Mouse (Mus musculus) liver, embryonic 13.5 days (tissue): ENCODE measurements around the gene Olfr1279. TPM values are rescaled to one million over a fixed set of nuclear protein-coding genes. Genes with fewer than 3 reads are reported as not detected.
"Not testable (repeated sequence)": the region's sequence is repeated elsewhere in the genome, so short reads cannot be mapped to it uniquely, and the experiment has no call there.

Source experiments
- ATAC-seq: fragments of 200-750 bp; cut with Nextera tagmentation; 2 replicates; pipeline ENCODE4 v1.8.0; 2017; ENCODE audit warnings: low read depth, mild to moderate bottlenecking, moderate number of reproducible peaks, moderate library complexity
- DNase-seq: peaks from one replicate; pipeline ENCODE4 v3.0.0; 2022
- H3K27ac ChIP-seq: fragments of 300-500 bp; sonication (generic); 2 replicates; pipeline ENCODE4 v1.5.1; 2015; ENCODE audit warnings: moderate library complexity, mild to moderate bottlenecking, inconsistent platforms
- H3K27me3 ChIP-seq: fragments of 300-500 bp; sonication (generic); 2 replicates; pipeline ENCODE4 v1.6.1; 2015; ENCODE audit warnings: mild to moderate bottlenecking, inconsistent platforms
- H3K36me3 ChIP-seq: fragments of 300-500 bp; sonication (generic); 2 replicates; pipeline ENCODE4 v1.6.1; 2015; ENCODE audit warnings: mild to moderate bottlenecking, inconsistent platforms
- H3K4me1 ChIP-seq: fragments of 300-500 bp; sonication (generic); replicated peaks from 2 replicates; pipeline ENCODE4 v1.6.1; 2015; ENCODE audit warnings: inconsistent platforms
- H3K4me2 ChIP-seq: fragments of 300-500 bp; sonication (generic); 2 replicates; pipeline ENCODE4 v1.6.1; 2015; ENCODE audit warnings: inconsistent platforms, mild to moderate bottlenecking, moderate library complexity
- H3K4me3 ChIP-seq: fragments of 300-500 bp; sonication (generic); replicated peaks from 2 replicates; pipeline ENCODE4 v1.5.1; 2015; ENCODE audit warnings: mild to moderate bottlenecking, inconsistent platforms
- H3K9ac ChIP-seq: fragments of 300-500 bp; sonication (generic); 2 replicates; pipeline ENCODE4 v1.6.1; 2015; ENCODE audit warnings: mild to moderate bottlenecking, inconsistent platforms
- H3K9me3 ChIP-seq: fragments of 300-500 bp; sonication (generic); replicated peaks from 2 replicates; pipeline ENCODE4 v1.6.1; 2016; ENCODE audit warnings: inconsistent platforms
- WGBS: fragments of 180-500 bp; shearing (Covaris S2); methylation state at CpG from one replicate; pipeline ENCODE4 v1.1.7; 2015; ENCODE audit not compliant: insufficient replicate concordance; 5-methylcytosine and 5-hydroxymethylcytosine counted together
- polyA plus RNA-seq: library from polyadenylated mRNA; unstranded; fragments of >200 nt; fragmentation: Nextera tagmentation; extraction: Ambion mirVana; gene quantifications from 2 replicates; pipeline ENCODE4 v1.2.1, GENCODE M21; 2015

Olfr1279 gene
- polyA plus RNA-seq: not detected in 2 replicates

DNA sequence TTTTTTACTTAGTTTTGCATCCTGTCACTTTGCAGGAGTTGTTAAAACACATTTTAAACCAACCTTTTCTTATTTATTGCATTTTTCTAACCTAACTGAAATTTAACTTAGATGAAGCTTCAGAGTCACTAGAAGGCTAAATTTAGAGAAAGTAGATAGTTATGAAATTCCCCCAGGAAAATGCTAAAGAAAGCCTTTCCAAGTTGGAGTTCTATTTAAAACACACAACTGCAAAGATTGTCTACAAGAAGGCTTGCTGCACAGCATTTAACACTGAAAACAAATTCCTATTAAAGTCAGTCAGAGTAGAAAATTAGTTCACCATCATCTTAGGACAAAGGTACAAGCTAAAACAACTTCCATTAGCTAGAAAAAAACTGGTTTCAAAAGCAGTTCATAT lies at the start of gene Olfr1279:
Olfr1279 (plus strand) TSS at position 262 of the 400 bp plus-strand sequence.
- H3K4me1 ChIP-seq: no peaks in the 10 kb centered on the region
- H3K9ac ChIP-seq: no peak within 1 kb of the TSS
- no peaks in the 10 kb centered on the region for H3K36me3 ChIP-seq
- no peaks in the 10 kb centered on the region for H3K27me3 ChIP-seq
- H3K4me3 ChIP-seq: no peak within 1 kb of the TSS
- H3K4me2 ChIP-seq: no peak within 1 kb of the TSS
- H3K27ac ChIP-seq: no peak within 1 kb of the TSS
- no peak for DNase-seq
- no peak for ATAC-seq
- H3K9me3 ChIP-seq: no peaks in the 10 kb centered on the region

DNA sequence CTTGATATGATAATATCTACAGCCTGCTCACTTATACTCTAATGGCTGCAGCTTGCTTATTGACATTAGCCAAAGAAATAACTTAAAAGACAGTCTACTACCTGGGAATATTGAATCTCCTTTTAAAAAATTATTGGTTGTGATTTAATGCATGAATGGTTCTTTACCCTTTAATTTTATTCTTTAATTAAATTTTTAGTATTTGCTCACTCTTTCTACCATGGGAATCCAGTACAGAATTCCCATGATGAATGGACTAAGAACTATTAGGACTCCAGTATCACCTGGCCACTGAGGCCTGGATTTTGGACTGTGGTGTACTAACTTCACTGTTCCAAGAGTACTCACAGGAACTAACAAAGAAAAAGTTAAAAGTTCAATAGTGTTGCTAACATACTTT lies 46.2 kb upstream of the Olfr1279 start, which contains the start of gene Olfr1276:
Olfr1276 (plus strand) TSS at position 301 of the 400 bp plus-strand sequence.
- Histone ChIP-seq H3K4me1 (no peaks in the 10 kb centered on the region), H3K4me3 (no peak within 1 kb of the TSS), H3K27me3 (no peaks in the 10 kb centered on the region), H3K36me3 (no peaks in the 10 kb centered on the region), H3K9me3 (no peaks in the 10 kb centered on the region), H3K27ac (no peak within 1 kb of the TSS), H3K4me2 (no peak within 1 kb of the TSS), H3K9ac (no peak within 1 kb of the TSS)
- ATAC-seq (no peak), DNase-seq (no peak)

DNA sequence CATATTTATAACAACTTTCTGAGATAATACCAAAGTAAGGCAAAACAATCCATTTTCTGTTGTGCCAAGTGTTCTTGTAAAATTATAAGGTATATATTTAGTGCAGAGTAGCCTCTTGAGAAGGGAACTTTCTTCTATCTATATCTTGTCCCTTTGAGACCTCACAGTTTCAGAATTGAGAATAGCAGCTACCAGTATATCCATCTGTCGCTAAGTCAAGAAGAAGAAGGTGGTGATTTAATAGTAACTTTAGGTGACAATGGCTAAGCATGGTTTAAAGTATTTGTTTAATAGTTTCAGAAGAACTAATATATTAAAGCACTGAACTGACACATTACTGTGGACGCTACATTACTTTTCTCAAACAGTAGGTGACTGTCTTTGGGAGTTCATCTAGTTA lies 26.4 kb upstream of the Olfr1279 start, which contains the start of gene Olfr1277:
Olfr1277 (minus strand) TSS at position 101 of the 400 bp plus-strand sequence.
- Histone ChIP-seq H3K4me1 (no peaks in the 10 kb centered on the region), H3K36me3 (no peaks in the 10 kb centered on the region), H3K4me2 (no peak within 1 kb of the TSS), H3K9ac (no peak within 1 kb of the TSS), H3K4me3 (no peak within 1 kb of the TSS), H3K27ac (no peak within 1 kb of the TSS), H3K27me3 (no peaks in the 10 kb centered on the region), H3K9me3 (no peaks in the 10 kb centered on the region)
- no peak for DNase-seq
- no peak for ATAC-seq
- 59% methylated on average over 2 of the region's 2 CpGs for WGBS

DNA sequence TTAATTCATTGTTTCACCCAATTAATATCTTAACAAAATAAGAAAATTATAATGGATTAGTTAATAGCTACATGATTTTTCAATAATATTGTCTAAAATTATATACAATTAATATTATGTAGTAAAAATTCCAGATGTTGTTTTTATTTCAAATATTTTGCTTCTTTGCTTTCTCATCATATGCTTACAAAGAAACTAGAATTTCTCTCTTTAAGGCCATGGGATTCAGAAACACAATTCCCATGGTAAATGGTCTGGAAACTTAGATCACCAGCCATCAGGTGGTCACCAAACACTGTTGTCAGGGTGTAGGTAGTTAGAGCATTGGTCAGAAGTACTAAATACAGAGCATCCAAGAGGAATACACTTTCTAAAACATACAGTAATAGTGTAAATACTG lies 10.6 kb upstream of the Olfr1279 start, which contains the start of gene Olfr1278:
Olfr1278 (plus strand) TSS at position 301 of the 400 bp plus-strand sequence.
- Histone ChIP-seq H3K4me2 (no peak within 1 kb of the TSS), H3K4me3 (no peak within 1 kb of the TSS), H3K36me3 (no peaks in the 10 kb centered on the region), H3K27me3 (no peaks in the 10 kb centered on the region), H3K27ac (no peak within 1 kb of the TSS), H3K9me3 (no peaks in the 10 kb centered on the region; the same call in 1 of the 2 replicates), H3K4me1 (no peaks in the 10 kb centered on the region), H3K9ac (no peak within 1 kb of the TSS)
- ATAC-seq (no peak), DNase-seq (no peak)

DNA sequence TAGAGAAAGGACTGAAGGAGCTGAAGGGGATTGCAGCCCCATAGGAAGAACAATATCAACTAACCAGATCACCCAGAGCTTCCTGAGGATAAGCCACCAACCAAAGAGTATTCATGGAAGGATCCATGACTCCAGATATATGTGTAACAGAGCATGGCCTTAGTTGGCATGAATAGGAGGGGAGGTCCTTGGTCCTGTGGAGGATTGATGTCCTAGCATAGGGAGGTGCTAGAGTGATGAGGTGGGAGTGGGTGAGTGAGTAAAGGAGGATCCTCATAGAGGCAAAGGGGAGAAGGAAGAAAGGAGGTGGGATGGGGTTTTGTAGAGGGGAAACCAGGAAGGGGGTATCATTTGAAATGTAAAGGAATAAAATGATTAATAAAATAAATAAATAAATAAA lies 1.9 kb upstream of the Olfr1279 start:
- no peaks in the 10 kb centered on the region for H3K4me1 ChIP-seq
- H3K27me3 ChIP-seq: no peaks in the 10 kb centered on the region
- no peak overlapping the region for H3K4me3 ChIP-seq
- H3K9me3 ChIP-seq: no peaks in the 10 kb centered on the region
- ATAC-seq: no peak
- H3K9ac ChIP-seq: no peak overlapping the region
- no peak for DNase-seq
- no peak overlapping the region for H3K4me2 ChIP-seq
- H3K36me3 ChIP-seq: no peaks in the 10 kb centered on the region
- H3K27ac ChIP-seq: no peak overlapping the region

DNA sequence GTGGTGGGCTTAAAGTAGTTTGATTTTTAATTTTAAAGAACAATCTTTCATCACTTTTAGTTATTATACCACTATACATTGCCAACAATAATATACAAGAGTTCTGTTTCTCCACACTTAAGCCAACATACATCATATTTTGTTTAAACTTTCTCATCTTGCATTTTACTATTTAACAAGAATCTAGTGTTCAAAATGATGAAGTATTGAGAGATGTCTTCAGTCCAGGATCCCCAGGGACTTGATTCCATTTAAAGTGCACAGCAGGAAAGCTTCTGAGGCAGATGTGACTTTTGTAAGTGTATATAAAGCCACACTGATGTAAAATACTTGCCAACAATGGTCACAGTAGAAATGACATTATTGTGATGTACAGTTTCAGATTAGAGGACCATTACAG lies 13.3 kb downstream of the Olfr1279 start, which contains the start of gene Olfr1280:
Olfr1280 (plus strand) TSS at position 301 of the 400 bp plus-strand sequence.
- Histone ChIP-seq H3K36me3 (no peaks in the 10 kb centered on the region), H3K4me3 (no peak within 1 kb of the TSS), H3K9ac (no peak within 1 kb of the TSS), H3K27me3 (no peaks in the 10 kb centered on the region), H3K27ac (no peak within 1 kb of the TSS), H3K4me1 (no peaks in the 10 kb centered on the region), H3K9me3 (no peaks in the 10 kb centered on the region), H3K4me2 (no peak within 1 kb of the TSS)
- DNase-seq: no peak
- ATAC-seq: no peak

DNA sequence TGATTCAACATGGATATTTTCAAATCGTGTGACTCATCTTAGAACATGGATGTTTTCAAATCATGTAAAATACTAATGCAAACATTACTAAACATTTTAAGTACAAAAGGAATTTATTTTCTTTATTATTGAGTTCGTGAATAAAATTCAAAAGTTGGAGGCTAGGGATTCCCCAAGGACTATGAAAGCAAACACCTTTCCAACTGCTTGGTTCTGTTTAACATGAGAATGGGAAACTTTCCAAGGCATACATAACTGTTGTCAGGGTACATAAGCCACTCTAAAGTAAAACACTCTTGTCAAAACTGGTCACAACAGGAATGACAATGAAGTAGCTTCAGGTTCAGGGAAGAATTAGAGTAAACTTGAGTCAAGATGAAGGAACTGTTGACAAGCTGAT lies 25.8 kb downstream of the Olfr1279 start, which contains the start of gene Olfr1281:
Olfr1281 (plus strand) TSS at position 301 of the 400 bp plus-strand sequence.
- Histone ChIP-seq H3K9me3 (no peaks in the 10 kb centered on the region), H3K27ac (no peak within 1 kb of the TSS), H3K4me2 (no peak within 1 kb of the TSS), H3K9ac (no peak within 1 kb of the TSS), H3K27me3 (no peaks in the 10 kb centered on the region), H3K4me1 (no peaks in the 10 kb centered on the region), H3K36me3 (no peaks in the 10 kb centered on the region), H3K4me3 (no peak within 1 kb of the TSS)
- 46% methylated on average over 2 of the region's 2 CpGs for WGBS
- ATAC-seq: no peak
- no peak for DNase-seq

DNA sequence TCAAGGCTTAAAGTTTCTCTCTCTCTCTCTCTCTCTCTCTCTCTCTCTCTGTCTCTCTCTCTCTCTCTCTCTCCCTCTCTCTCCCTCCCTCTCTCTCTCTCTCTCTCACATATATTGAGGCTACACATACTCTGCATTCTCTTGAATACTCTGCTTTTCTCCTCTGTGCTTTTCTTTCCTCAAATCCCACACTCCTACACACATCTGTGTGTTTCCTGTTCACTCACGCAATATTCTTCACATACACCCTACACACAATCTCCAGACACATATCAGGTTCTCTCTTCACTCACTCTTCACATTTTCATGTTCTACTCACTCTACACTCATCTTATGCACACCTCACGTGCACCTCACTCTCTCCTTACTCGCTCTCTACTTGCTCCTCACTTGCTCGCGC lies 33.3 kb downstream of the Olfr1279 start:
- H3K9ac ChIP-seq, H3K9me3 ChIP-seq, H3K4me3 ChIP-seq, DNase-seq, ATAC-seq, H3K27ac ChIP-seq, H3K36me3 ChIP-seq, H3K27me3 ChIP-seq, H3K4me2 ChIP-seq, H3K4me1 ChIP-seq: not testable (repeated sequence)
- WGBS: 60% methylated on average over 5 of the region's 5 CpGs

DNA sequence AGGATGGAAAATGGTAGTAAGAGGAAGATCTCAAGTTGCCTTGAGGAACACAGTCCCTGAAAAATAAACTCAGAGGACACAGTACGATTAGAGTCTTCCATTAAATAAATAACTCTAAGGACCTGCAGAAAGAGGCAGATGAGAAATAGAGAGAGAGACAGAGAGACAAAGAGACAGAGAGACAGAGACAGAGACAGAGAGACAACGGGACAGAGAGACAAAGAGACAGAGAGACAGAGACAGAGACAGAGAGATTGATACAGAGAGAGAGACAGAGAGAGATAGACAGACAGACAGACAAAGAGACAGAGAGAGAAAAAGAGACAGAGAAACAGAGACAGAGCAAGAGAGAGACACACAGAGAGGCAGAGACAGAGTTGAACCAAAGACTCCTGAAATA lies 35.5 kb downstream of the Olfr1279 start, which contains the start of gene Olfr1282:
Olfr1282 (minus strand) TSS at position 101 of the 400 bp plus-strand sequence.
- no peak within 1 kb of the TSS for H3K27ac ChIP-seq
- H3K4me1 ChIP-seq: no peaks in the 10 kb centered on the region
- H3K4me3 ChIP-seq: no peak within 1 kb of the TSS
- ATAC-seq (no peak), DNase-seq (no peak)
- no peak within 1 kb of the TSS for H3K4me2 ChIP-seq
- no peaks in the 10 kb centered on the region for H3K9me3 ChIP-seq
- no peaks in the 10 kb centered on the region for H3K27me3 ChIP-seq
- whole genome bisulfite sequencing: 43% methylated on average over 2 of the region's 2 CpGs
- no peak within 1 kb of the TSS for H3K9ac ChIP-seq
- H3K36me3 ChIP-seq: no peaks in the 10 kb centered on the region

Other genes with a start within 250 kb of the Olfr1279 start
- gene Gm13941, start 194.7 kb upstream of the Olfr1279 start, polyA plus RNA-seq: not detected in 2 replicates
- not detected in 2 replicates for gene Gm15130, start 147.7 kb upstream of the Olfr1279 start, polyA plus RNA-seq
- gene 4930430A15Rik, start 71.0 kb upstream of the Olfr1279 start, polyA plus RNA-seq: not detected in 2 replicates
- not detected in 2 replicates for gene Olfr1275, start 65.3 kb upstream of the Olfr1279 start, polyA plus RNA-seq
- not detected in 2 replicates for gene Olfr1276, start 46.1 kb upstream of the Olfr1279 start, polyA plus RNA-seq
- gene Olfr1277, start 26.5 kb upstream of the Olfr1279 start, polyA plus RNA-seq: not detected in 2 replicates
- gene Olfr1278, start 10.5 kb upstream of the Olfr1279 start, polyA plus RNA-seq: not detected in 2 replicates
- not detected in 2 replicates for gene Olfr1280, start 13.4 kb downstream of the Olfr1279 start, polyA plus RNA-seq
- gene Olfr1281, start 25.9 kb downstream of the Olfr1279 start, polyA plus RNA-seq: not detected in 2 replicates
- not detected in 2 replicates for gene Olfr1282, start 35.4 kb downstream of the Olfr1279 start, polyA plus RNA-seq
- not detected in 2 replicates for gene Olfr1283, start 66.2 kb downstream of the Olfr1279 start, polyA plus RNA-seq
- gene Olfr1284, start 74.9 kb downstream of the Olfr1279 start, polyA plus RNA-seq: not detected in 2 replicates
- gene Olfr1286, start 122.5 kb downstream of the Olfr1279 start, polyA plus RNA-seq: not detected in 2 replicates
- not detected in 2 replicates for gene Olfr1287, start 148.5 kb downstream of the Olfr1279 start, polyA plus RNA-seq
- not detected in 2 replicates for gene Olfr1288, start 173.5 kb downstream of the Olfr1279 start, polyA plus RNA-seq
- not detected in 2 replicates for gene Olfr1289, start 180.2 kb downstream of the Olfr1279 start, polyA plus RNA-seq
- not detected in 2 replicates for gene Olfr1290, start 193.2 kb downstream of the Olfr1279 start, polyA plus RNA-seq
- not detected in 2 replicates for gene Olfr1291-ps1, start 196.5 kb downstream of the Olfr1279 start, polyA plus RNA-seq
- gene Olfr1293-ps, start 224.6 kb downstream of the Olfr1279 start, polyA plus RNA-seq: not detected in 2 replicates
- gene Olfr1294, start 239.7 kb downstream of the Olfr1279 start, polyA plus RNA-seq: not detected in 2 replicates